Mouse (Mus musculus) lung, adult 2 months (tissue): Measurements from ENCODE around the gene Shld2.

ENCODE experiments used
- CTCF ChIP-seq: fragments of 200-500 bp; IDR thresholded peaks from 2 replicates; pipeline ENCODE4 v1.5.1; 2011; ENCODE audit warnings: mild to moderate bottlenecking, low read length, control low read depth; ENCODE audit not compliant: insufficient read depth
- POLR2A ChIP-seq: fragments of 200-500 bp; IDR thresholded peaks from 2 replicates; pipeline ENCODE4 v1.6.1; 2011; ENCODE audit warnings: low read depth, mild to moderate bottlenecking, control low read depth, low read length, borderline replicate concordance; ENCODE audit errors: extremely low read depth

DNA sequence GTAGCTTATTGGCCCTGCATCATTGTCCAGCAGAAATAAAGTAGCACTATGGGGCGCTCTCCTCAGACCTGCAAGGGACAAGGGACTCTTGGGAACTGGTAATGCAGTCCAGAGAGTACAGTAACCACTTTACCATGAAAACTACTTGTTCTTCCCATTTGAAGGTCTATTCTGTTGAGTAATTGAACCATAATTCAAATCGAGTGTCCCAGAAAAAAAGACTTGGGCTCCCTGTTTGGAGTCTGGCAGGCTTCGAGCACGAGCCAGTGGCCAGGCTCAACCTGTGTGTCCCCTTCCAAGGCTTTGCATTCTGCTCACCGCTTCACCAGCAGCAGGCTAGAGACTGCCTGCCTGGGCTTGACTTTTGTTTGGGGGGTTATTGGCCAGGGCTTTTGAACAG lies 34.1 kb upstream of the Shld2 start:
- TF ChIP-seq POLR2A, result no peak
- TF ChIP-seq CTCF, result no peak
